Mouse (Mus musculus): Measurements from ENCODE around the gene Dpp6.

Dpp6 gene

GRCm38 (mm10) chr5:26969941-26970590, 153.1 kb downstream of the Dpp6 start:
- no peak for DNase-seq

- no peak for DNase-seq
Observed at GRCm38 (mm10) chr5:26973166-26973565, 156.2 kb downstream of the Dpp6 start.

- DNase-seq: no peak
Observed at GRCm38 (mm10) chr5:26979348-26979747, 162.3 kb downstream of the Dpp6 start.

- no peak for DNase-seq
Observed at GRCm38 (mm10) chr5:26979755-26980154, 162.8 kb downstream of the Dpp6 start.

GRCm38 (mm10) chr5:26985114-26985513, 168.1 kb downstream of the Dpp6 start:
- DNase-seq: no peak

GRCm38 (mm10) chr5:26991587-26991986, 174.6 kb downstream of the Dpp6 start:
- DNase-seq: no peak

- no peak for DNase-seq
Observed at GRCm38 (mm10) chr5:27003537-27003936, 186.5 kb downstream of the Dpp6 start.

GRCm38 (mm10) chr5:27009157-27009556, 192.2 kb downstream of the Dpp6 start:
- peak; percentile 93 for DNase-seq

- peak; percentile 91 for DNase-seq
Observed at GRCm38 (mm10) chr5:27010582-27010981, 193.6 kb downstream of the Dpp6 start.

- DNase-seq: no peak
Observed at GRCm38 (mm10) chr5:27018314-27018956, 201.4 kb downstream of the Dpp6 start.

- DNase-seq: no peak
Observed at GRCm38 (mm10) chr5:27028611-27029010, 211.6 kb downstream of the Dpp6 start.

- DNase-seq: no peak
Observed at GRCm38 (mm10) chr5:27029784-27030183, 212.8 kb downstream of the Dpp6 start.

GRCm38 (mm10) chr5:27034858-27035257, 217.9 kb downstream of the Dpp6 start:
- no peak for DNase-seq

- no peak for DNase-seq
Observed at GRCm38 (mm10) chr5:27035291-27035690, 218.3 kb downstream of the Dpp6 start.

GRCm38 (mm10) chr5:27035891-27036290, 218.9 kb downstream of the Dpp6 start:
- DNase-seq: peak; percentile 89

- no peak for DNase-seq
Observed at GRCm38 (mm10) chr5:27037796-27038195, 220.8 kb downstream of the Dpp6 start.

GRCm38 (mm10) chr5:27048167-27048566, 231.2 kb downstream of the Dpp6 start:
- DNase-seq: peak; percentile 79

- DNase-seq: peak; percentile 46
Observed at GRCm38 (mm10) chr5:27048926-27049325, 231.9 kb downstream of the Dpp6 start.

- DNase-seq: peak; percentile 47
Observed at GRCm38 (mm10) chr5:27049341-27050091, 232.5 kb downstream of the Dpp6 start.

- peak; percentile 69 for DNase-seq
Observed at GRCm38 (mm10) chr5:27051250-27051649, 234.2 kb downstream of the Dpp6 start.

GRCm38 (mm10) chr5:27052441-27052840, 235.4 kb downstream of the Dpp6 start:
- DNase-seq: no peak

GRCm38 (mm10) chr5:27056436-27056835, 239.4 kb downstream of the Dpp6 start:
- no peak for DNase-seq

- no peak for DNase-seq
Observed at GRCm38 (mm10) chr5:27060114-27060513, 243.1 kb downstream of the Dpp6 start.

GRCm38 (mm10) chr5:27063871-27064270, 246.9 kb downstream of the Dpp6 start:
- no peak for DNase-seq
